Mouse (Mus musculus) limb, embryonic 12.5 days (tissue): Measurements from ENCODE around the gene Llgl1. TPM values are rescaled to one million over a fixed set of nuclear protein-coding genes. Genes with fewer than 3 reads are reported as not detected.

Source experiments
- ATAC-seq: fragments of 200-750 bp; cut with Nextera tagmentation; 2 replicates; pipeline ENCODE4 v1.8.0; 2017; ENCODE audit warnings: low read depth, moderate TSS enrichment; ENCODE audit not compliant: insufficient number of reproducible peaks, insufficient read depth, low FRiP score, low TSS enrichment
- H3K27ac ChIP-seq: fragments of 300-500 bp; sonication (generic); 2 replicates; pipeline ENCODE4 v1.5.1; 2016; ENCODE audit warnings: mild to moderate bottlenecking, moderate library complexity
- H3K27me3 ChIP-seq: fragments of 300-500 bp; sonication (generic); 2 replicates; pipeline ENCODE4 v1.6.1; 2016; ENCODE audit warnings: mild to moderate bottlenecking, moderate library complexity
- H3K36me3 ChIP-seq: fragments of 300-500 bp; sonication (generic); 2 replicates; pipeline ENCODE4 v1.6.1; 2016; ENCODE audit warnings: mild to moderate bottlenecking, moderate library complexity
- H3K4me1 ChIP-seq: fragments of 300-500 bp; sonication (generic); replicated peaks from 2 replicates; pipeline ENCODE4 v1.6.1; 2016
- H3K4me2 ChIP-seq: fragments of 300-500 bp; sonication (generic); 2 replicates; pipeline ENCODE4 v1.6.1; 2016; ENCODE audit warnings: mild to moderate bottlenecking, moderate library complexity
- H3K4me3 ChIP-seq: fragments of 300-500 bp; sonication (generic); replicated peaks from 2 replicates; pipeline ENCODE4 v1.5.1; 2016; ENCODE audit warnings: mild to moderate bottlenecking
- H3K9ac ChIP-seq: fragments of 300-500 bp; sonication (generic); replicated peaks from 2 replicates; pipeline ENCODE4 v1.6.1; 2016; ENCODE audit warnings: mild to moderate bottlenecking, moderate library complexity
- H3K9me3 ChIP-seq: fragments of 300-500 bp; sonication (generic); 2 replicates; pipeline ENCODE4 v1.6.1; 2016; ENCODE audit warnings: mild to moderate bottlenecking, moderate library complexity
- WGBS: fragments of 180-500 bp; shearing (Covaris S2); methylation state at CpG from one replicate; pipeline ENCODE4 v1.1.7; 2016; 5-methylcytosine and 5-hydroxymethylcytosine counted together
- polyA plus RNA-seq: library from polyadenylated mRNA; unstranded; fragments of >200 nt; fragmentation: Nextera tagmentation; extraction: Ambion mirVana; gene quantifications from 2 replicates; pipeline ENCODE4 v1.2.1, GENCODE M21; 2016

The Llgl1 gene
- polyA plus RNA-seq, 1 experiment from 2014 or later, result 117 TPM

- no peaks in the 10 kb centered on the region for H3K27me3 ChIP-seq
- peaks cover 16% of the 10 kb centered on the region for H3K4me1 ChIP-seq
- no peak overlapping the region for H3K4me2 ChIP-seq
- 88% methylated on average over 14 of the region's 14 CpGs for WGBS
- no peak overlapping the region for H3K9ac ChIP-seq
- H3K27ac ChIP-seq, result no peak overlapping the region
- no peak for ATAC-seq
- no peaks in the 10 kb centered on the region for H3K9me3 ChIP-seq
- H3K36me3 ChIP-seq, result peaks cover 98% of the 10 kb centered on the region
- no peak overlapping the region for H3K4me3 ChIP-seq
These were observed 7.4 kb downstream of the Llgl1 start for GRCm38 (mm10) chr11:60706696-60707480.

GRCm38 (mm10) chr11:60707672-60708071 lies 8.1 kb downstream of the Llgl1 start:
- Histone ChIP-seq H3K27ac (no peak overlapping the region), H3K36me3 (peaks cover 99% of the 10 kb centered on the region), H3K9me3 (no peaks in the 10 kb centered on the region), H3K4me1 (peaks cover 9% of the 10 kb centered on the region; the same call in 1 of the 2 replicates), H3K4me3 (no peak overlapping the region), H3K9ac (no peak overlapping the region), H3K27me3 (no peaks in the 10 kb centered on the region), H3K4me2 (no peak overlapping the region)
- no peak for ATAC-seq
- WGBS, result 73% methylated on average over 3 of the region's 3 CpGs

DNA sequence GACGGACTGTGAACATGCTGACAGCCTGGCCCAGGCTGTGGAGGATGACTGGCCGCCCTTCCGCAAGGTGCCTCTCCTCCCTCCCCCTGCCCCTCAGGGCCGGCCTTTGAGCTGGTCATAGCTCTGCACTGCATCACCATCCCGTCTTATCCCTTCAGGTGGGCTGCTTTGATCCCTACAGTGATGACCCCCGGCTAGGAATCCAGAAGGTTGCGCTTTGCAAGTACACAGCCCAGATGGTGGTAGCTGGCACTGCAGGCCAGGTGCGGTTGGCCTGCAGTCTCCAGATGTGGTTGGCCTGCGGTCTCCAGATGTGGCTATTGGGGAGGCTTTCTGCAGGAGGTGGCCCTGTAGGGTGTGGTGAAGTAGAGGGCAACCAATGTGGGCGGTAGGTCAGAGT lies 9.1 kb downstream of the Llgl1 start:
- Histone ChIP-seq H3K27me3 (no peaks in the 10 kb centered on the region), H3K4me1 (no peaks in the 10 kb centered on the region), H3K9me3 (no peaks in the 10 kb centered on the region), H3K27ac (no peak overlapping the region), H3K9ac (no peak overlapping the region), H3K4me2 (no peak overlapping the region), H3K36me3 (peaks cover 100% of the 10 kb centered on the region), H3K4me3 (no peak overlapping the region)
- 84% methylated on average over 10 of the region's 10 CpGs for WGBS
- ATAC-seq, result no peak

DNA sequence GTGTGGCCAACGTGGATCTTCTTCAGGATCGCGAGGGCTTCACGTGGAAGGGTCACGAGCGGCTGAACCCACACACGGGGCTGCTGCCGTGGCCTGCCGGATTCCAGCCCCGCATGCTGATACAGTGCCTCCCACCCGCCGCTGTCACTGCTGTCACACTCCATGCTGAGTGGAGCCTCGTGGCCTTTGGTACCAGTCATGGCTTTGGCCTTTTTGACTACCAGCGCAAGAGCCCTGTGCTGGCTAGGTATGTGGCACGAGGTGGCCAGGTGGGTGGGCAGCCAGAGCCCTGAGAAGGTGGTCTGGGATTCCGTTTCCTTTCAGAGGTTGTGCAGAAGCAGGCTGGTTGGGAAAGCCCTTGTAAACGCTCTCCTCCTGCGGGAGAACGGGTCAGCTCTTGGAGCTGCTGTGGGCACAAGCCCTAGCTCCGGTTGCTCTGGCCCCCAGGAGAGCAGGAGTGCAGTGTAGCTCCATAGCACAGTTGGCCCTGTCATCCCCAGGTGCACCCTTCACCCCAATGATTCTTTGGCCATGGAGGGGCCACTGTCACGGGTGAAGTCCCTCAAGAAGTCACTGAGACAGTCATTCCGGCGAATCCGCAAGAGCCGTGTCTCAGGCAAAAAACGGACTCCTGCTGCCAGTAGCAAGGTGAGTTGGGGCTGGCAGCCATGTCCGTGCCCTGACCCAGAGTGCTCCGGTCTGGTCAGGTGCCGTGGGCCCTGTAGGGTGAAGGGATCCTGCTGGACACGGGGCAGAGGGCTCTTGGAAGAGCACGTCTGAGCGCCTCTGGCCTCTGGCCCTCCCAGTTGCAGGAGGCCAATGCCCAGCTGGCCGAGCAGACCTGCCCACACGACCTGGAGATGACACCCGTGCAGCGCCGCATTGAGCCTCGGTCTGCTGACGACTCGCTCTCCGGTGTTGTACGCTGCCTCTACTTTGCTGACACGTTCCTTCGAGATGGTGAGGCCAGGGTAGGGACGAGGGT lies 10.2 kb downstream of the Llgl1 start:
- H3K27me3 ChIP-seq, result no peaks in the 10 kb centered on the region
- H3K9ac ChIP-seq, result no peak overlapping the region
- no peak overlapping the region for H3K4me2 ChIP-seq
- 94% methylated on average over 45 of the region's 45 CpGs for WGBS
- H3K36me3 ChIP-seq, result peaks cover 100% of the 10 kb centered on the region
- H3K4me3 ChIP-seq, result no peak overlapping the region
- H3K4me1 ChIP-seq, result no peaks in the 10 kb centered on the region
- no peak for ATAC-seq
- no peak overlapping the region for H3K27ac ChIP-seq
- H3K9me3 ChIP-seq, result no peaks in the 10 kb centered on the region

DNA sequence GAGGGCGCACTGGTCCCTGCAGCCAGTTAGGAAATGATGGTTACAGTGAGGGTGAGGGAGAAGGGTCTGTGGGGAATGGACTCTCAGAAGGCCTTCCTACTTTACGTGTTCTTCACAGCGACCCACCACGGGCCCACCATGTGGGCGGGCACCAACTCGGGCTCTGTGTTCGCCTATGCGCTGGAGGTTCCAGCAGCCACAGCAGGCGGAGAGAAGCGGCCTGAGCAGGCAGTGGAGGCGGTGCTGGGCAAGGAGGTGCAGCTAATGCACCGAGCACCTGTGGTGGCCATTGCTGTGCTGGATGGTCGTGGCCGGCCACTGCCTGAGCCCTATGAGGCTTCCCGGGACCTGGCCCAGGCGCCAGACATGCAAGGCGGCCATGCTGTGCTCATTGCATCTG lies 11.7 kb downstream of the Llgl1 start:
- Histone ChIP-seq H3K27me3 (no peaks in the 10 kb centered on the region), H3K4me3 (no peak overlapping the region), H3K9ac (no peak overlapping the region), H3K4me2 (no peak overlapping the region), H3K36me3 (peaks cover 100% of the 10 kb centered on the region), H3K9me3 (no peaks in the 10 kb centered on the region), H3K27ac (no peak overlapping the region), H3K4me1 (no peaks in the 10 kb centered on the region)
- no peak for ATAC-seq
- WGBS, result 92% methylated on average over 17 of the region's 17 CpGs

- ATAC-seq, result no peak
- H3K36me3 ChIP-seq, result peaks cover 100% of the 10 kb centered on the region
- 91% methylated on average over 18 of the region's 18 CpGs for WGBS
These were observed 12.5 kb downstream of the Llgl1 start for GRCm38 (mm10) chr11:60712040-60712439.

GRCm38 (mm10) chr11:60712639-60713255 lies 13.2 kb downstream of the Llgl1 start:
- no peaks in the 10 kb centered on the region for H3K27me3 ChIP-seq
- H3K4me1 ChIP-seq, result no peaks in the 10 kb centered on the region
- no peak for ATAC-seq
- no peak overlapping the region for H3K4me3 ChIP-seq
- H3K9me3 ChIP-seq, result no peaks in the 10 kb centered on the region
- H3K9ac ChIP-seq, result no peak overlapping the region
- 95% methylated on average over 13 of the region's 13 CpGs for whole genome bisulfite sequencing
- H3K27ac ChIP-seq, result no peak overlapping the region
- H3K36me3 ChIP-seq, result peaks cover 100% of the 10 kb centered on the region
- H3K4me2 ChIP-seq, result no peak overlapping the region

More at GRCm38 (mm10) chr11:60712040-60712439, 12.5 kb downstream of the Llgl1 start:
- Histone ChIP-seq H3K4me2 (no peak overlapping the region), H3K27ac (no peak overlapping the region), H3K27me3 (no peaks in the 10 kb centered on the region), H3K9ac (no peak overlapping the region), H3K4me3 (no peak overlapping the region), H3K9me3 (no peaks in the 10 kb centered on the region), H3K4me1 (no peaks in the 10 kb centered on the region)

DNA sequence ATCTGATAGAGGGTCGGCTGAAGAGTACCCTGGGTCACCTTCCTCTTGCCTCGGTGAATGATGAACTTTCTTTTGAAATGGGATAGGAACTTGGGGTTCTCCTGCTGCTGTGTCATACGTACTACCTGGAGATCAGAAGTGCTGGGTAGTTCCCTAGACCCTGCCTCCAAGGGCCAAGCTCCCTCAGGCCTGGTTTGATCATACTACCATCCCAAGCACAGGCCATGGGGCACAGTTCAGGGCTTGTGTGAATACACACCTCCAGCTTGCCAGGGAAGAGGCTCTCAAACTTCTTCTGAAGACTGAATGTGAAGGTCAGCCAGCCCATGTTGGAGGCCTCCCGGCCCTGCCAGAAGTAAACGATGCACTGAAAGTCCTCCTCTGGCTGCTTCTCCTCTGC lies 16.3 kb downstream of the Llgl1 start:
- H3K27me3 ChIP-seq, result no peaks in the 10 kb centered on the region
- no peak for ATAC-seq
- no peak overlapping the region for H3K4me2 ChIP-seq
- 90% methylated on average over 5 of the region's 5 CpGs for WGBS
- no peaks in the 10 kb centered on the region for H3K9me3 ChIP-seq
- H3K4me3 ChIP-seq, result no peak overlapping the region
- no peak overlapping the region for H3K9ac ChIP-seq
- peaks cover 99% of the 10 kb centered on the region for H3K36me3 ChIP-seq
- no peak overlapping the region for H3K27ac ChIP-seq
- no peaks in the 10 kb centered on the region for H3K4me1 ChIP-seq

- no peak overlapping the region for H3K4me3 ChIP-seq
- no peak overlapping the region for H3K4me2 ChIP-seq
- H3K36me3 ChIP-seq, result peaks cover 99% of the 10 kb centered on the region
- WGBS, result 84% methylated on average over 5 of the region's 5 CpGs
- ATAC-seq, result no peak
- no peaks in the 10 kb centered on the region for H3K27me3 ChIP-seq
- H3K9ac ChIP-seq, result no peak overlapping the region
- H3K4me1 ChIP-seq, result no peaks in the 10 kb centered on the region
- no peak overlapping the region for H3K27ac ChIP-seq
- no peaks in the 10 kb centered on the region for H3K9me3 ChIP-seq
These were observed 19.7 kb downstream of the Llgl1 start for GRCm38 (mm10) chr11:60719263-60719662.

GRCm38 (mm10) chr11:60726601-60727391 lies 27.3 kb downstream of the Llgl1 start, which contains the start of gene Flii:
Flii (minus strand) TSS chr11:60727263.
- WGBS, result under 1% methylated on average over 61 of the region's 71 CpGs
- peaks cover 49% of the 10 kb centered on the region for H3K36me3 ChIP-seq
- H3K27me3 ChIP-seq, result no peaks in the 10 kb centered on the region
- peak within 1 kb of the TSS; percentile 75 for H3K4me2 ChIP-seq
- H3K9me3 ChIP-seq, result no peaks in the 10 kb centered on the region
- H3K4me3 ChIP-seq, result peak within 1 kb of the TSS; percentile 87
- H3K9ac ChIP-seq, result peak within 1 kb of the TSS; percentile 84
- peak within 1 kb of the TSS; percentile 87 for H3K27ac ChIP-seq
- H3K4me1 ChIP-seq, result peaks cover 23% of the 10 kb centered on the region
- ATAC-seq, result peak; percentile 61
